Mouse (Mus musculus) central nervous system, embryonic 18 days (tissue): Measurements from ENCODE around the gene Dcdc2b. TPM values are rescaled to one million over a fixed set of nuclear protein-coding genes. Genes with fewer than 3 reads are reported as not detected.

Experiments used
- polyA plus RNA-seq: library from polyadenylated mRNA; depleted of rRNA; stranded (reverse); fragments of >200 nt; gene quantifications from 2 replicates; pipeline ENCODE4 v1.2.3, GENCODE M21; 2012; rRNA removed

Dcdc2b gene
- 4.7 and 5.5 TPM in 2 replicates for polyA plus RNA-seq

DNA sequence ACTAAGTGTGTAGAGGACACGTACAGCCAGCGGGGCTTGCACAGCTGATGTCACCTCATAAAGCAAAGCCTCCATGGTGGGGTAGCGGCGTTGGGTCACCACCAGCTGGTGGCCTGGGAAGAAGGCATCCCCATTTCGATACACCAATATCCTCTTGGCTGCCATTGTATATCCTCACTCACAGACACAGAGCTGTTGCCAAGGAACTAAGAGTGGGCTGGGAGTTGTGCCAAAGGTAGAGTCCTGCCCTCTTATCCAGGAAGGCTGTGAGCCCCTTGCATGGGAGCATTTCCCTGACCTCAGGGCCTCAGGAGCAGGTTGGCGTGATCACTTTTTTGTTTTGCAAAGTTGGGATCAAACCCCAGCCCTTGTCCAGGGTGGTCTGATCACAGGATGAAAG lies at the start of gene Dcdc2b:
Gene Dcdc2b, minus strand, starts transcription at position 165 of the 400 bp plus-strand sequence.

DNA sequence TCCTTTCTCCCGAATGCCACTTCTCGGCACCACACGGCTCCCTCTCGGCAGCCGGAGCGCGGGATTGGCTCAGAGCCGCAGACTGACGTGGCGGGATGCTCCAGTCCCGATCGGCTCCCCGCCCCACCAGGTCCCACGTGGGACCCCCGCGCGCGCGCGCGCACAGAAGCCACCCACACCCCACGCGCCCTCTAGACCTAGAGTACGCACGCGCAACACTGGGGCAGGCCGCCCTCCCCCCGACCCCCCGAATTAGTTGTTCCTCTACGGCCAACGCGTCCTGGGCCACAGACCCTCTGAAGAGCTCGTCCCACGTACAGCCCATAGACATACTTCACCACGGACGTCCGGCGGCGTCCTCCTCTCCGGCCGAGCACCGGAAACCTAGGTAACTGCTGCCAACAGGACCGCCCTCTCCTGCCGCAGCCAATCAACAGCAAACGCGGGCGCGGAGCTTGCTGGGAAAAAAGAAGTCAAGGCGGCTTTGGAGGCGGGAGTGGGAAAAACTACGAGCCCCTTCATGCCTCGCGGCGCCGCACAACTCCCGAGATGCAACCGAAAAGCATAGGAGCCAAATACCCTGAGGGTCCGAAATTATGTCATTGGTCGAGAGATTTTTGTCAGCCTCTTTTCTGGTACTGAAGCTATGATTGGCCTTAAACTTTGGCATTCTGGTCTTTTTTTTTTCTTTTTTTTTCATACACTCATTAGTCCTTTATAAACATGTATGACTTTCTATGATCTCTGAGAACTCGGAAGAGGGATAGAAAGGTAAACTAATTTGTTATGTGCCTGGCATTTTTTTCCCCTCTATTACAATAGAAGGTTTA lies 26.8 kb upstream of the Dcdc2b start, which contains the start of gene Txlna:
Gene Txlna, minus strand, starts transcription at position 428 of the 830 bp plus-strand sequence.

DNA sequence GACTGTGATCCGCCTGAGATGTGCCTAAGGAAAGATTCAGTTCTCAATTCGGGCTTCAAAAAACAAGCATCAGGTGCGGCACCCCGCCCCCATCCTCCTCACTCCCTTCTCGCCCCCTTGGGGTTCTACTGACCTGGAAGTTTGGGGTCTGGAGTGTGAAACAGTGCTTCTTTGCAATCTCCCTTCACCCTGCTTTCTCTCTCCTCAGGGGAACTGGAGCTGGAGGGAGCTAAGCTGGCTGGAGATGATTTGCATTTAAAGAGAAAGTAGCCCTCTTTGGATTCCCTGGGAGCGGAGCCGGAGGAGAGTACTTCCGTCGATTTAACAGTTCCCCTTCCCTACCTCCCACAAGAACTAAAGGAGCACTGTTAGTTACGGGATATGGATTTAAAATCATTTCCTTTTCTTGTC lies 9.6 kb upstream of the Dcdc2b start, which contains the start of gene Ccdc28b:
Gene Ccdc28b, minus strand, starts transcription at position 267 of the 411 bp plus-strand sequence.

DNA sequence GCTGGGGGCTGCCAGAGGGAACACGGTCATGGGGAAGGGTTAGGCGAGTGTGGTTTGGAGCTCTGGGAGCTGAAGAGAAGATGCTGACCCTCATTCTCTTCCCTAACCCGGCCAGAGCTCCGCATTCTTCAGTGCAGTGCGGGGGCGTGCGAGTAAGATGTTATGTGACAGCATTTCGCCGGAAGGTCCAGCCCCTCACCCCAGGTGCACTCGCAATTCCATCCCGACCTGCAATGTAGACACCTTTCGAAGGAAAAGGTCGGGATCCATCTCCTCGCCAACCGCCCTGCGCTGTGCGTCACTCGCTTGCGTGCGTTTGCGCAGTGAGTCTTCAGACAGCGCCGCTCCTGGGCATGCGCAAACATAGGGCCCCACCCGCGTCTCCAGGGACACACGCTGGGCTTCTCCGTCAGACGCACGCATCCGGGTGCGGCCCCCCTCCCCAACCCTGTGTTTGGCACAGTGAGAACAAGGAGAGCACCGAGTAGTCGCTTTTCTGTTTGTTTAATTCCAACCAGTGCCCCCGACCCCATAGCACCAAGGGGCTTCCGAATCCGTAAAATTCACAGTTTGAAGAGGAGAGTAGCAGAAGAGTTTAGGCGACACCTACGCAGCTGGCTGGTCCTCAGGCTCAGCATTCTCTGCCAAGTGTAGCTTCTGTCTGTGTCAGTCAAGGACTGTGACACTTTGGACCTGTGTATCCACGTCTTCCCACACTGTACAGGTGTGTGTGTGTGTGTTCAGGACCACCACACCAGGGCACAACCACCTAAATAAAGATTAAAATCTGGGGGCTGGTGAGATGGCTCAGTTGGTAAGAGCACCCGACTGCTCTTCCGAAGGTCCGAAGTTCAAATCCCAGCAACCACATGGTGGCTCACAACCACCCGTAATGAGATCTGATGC lies 5.0 kb upstream of the Dcdc2b start, which contains the start of gene Iqcc:
Gene Iqcc, minus strand, starts transcription at position 314 of the 906 bp plus-strand sequence.

DNA sequence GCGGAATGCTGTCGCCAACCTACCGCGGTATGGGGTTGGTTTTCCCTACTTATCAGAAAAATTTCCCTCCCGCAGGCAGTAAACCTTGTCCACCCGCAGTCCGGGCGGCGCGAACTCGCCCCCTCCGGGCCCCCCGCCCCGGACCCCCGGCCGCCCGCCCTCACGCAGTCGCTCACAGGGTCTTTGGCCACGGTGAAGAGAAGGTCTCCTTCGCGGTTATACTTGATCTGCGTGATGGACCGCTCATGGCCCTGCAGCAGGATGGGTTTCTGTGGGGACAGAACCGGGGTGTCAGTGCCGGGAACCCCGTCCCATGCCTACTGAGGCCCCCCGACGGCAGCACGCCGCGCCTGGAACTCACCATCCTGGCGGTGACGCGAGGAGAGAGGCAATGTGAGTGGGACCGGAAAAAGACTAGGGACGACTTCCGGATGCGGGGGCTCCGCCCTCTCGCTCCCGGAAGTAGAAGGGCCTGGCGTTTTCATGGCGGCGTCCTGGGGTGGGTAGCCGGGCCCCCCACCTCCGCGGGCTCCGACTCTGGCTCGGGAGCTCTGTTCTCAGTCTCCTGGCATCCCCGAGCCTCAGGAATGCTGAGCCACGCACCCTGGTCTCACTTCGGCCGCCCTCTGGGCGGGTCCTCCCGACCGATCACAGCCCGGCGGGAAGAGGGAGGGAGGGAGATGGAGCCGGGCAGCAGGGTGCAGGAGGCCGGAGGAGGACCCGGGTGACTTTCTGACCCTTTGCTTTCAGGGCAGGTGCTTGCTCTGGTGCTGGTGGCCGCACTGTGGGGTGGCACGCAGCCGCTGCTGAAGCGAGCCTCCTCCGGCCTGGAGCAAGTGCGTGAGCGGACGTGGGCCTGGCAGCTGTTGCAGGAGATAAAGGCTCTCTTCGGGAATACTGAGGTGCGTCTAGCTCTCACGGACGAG lies 13.6 kb downstream of the Dcdc2b start, which contains the start of the genes Eif3i and Tmem234:
Gene Eif3i, minus strand, starts transcription at position 416 of the 926 bp plus-strand sequence.
Gene Tmem234, plus strand, starts transcription at position 436 of the 926 bp plus-strand sequence.

DNA sequence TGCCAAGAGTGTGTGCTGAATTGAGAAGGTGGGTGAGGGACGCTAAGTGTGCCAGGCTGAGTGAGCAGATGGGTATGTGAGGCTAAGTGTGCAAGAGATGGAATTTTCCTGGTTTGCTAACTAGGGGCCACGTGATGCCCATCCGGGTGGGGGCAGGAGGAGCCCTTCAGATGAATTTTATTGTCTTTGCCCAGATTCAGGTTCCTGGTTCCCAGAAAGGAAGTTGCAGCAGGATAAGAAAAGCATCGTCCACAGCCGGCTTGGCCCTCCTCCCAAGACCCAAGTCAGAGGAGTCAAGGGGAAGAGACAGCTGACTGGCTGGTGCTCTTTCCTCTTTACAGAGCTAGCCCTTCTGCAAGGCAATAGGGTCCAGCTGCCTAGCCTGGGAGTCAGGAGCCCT lies 35.6 kb downstream of the Dcdc2b start, which contains the start of gene Fam167b:
Gene Fam167b, minus strand, starts transcription at position 84 of the 400 bp plus-strand sequence.

DNA sequence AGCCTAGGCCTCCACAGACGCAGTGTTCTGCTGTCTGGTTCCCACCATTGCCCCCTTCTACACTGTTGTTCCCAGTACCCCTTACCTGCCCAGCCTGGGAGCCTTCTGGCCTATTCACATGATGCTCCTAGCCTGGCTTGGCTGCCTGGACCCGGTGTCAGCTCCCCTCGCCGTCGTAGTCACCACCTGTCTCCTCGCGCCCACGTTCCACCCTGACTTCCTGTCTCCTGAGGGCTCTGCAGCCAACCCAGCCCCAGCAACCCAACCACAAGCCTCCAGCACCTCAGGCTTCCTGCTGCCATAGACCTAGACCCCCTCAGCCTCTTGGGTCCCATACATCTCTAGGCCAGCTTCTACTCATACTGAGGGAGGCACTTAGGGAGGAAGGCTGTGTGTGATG lies 40.6 kb downstream of the Dcdc2b start, which contains the start of gene Lck:
Gene Lck, minus strand, starts transcription at position 212 of the 400 bp plus-strand sequence.

Other genes starting within 250 kb of the Dcdc2b start
- gene Zbtb8a, start 236.1 kb downstream of the Dcdc2b start, polyA plus RNA-seq: 19.4 and 19.8 TPM in 2 replicates
- gene Zbtb8b, start 173.4 kb downstream of the Dcdc2b start, polyA plus RNA-seq: 6.8 and 6.9 TPM in 2 replicates
- gene Bsdc1, start 152.7 kb downstream of the Dcdc2b start, polyA plus RNA-seq: 16.2 and 21.8 TPM in 2 replicates
- gene Tssk3, start 123.2 kb downstream of the Dcdc2b start, polyA plus RNA-seq: 0.41 and 0.62 TPM in 2 replicates
- 0.74 and 0.80 TPM in 2 replicates for gene Fam229a, start 123.1 kb downstream of the Dcdc2b start, polyA plus RNA-seq
- gene Marcksl1, start 100.7 kb downstream of the Dcdc2b start, polyA plus RNA-seq: 1,413 and 1,583 TPM in 2 replicates
- gene Hdac1, start 71.5 kb downstream of the Dcdc2b start, polyA plus RNA-seq: 93.2 and 95.2 TPM in 2 replicates
- gene Lck, start 40.6 kb downstream of the Dcdc2b start, polyA plus RNA-seq: 14.9 and 16.0 TPM in 2 replicates
- 0.43 and 0.70 TPM in 2 replicates for gene Fam167b, start 35.7 kb downstream of the Dcdc2b start, polyA plus RNA-seq
- gene Eif3i, start 13.6 kb downstream of the Dcdc2b start, polyA plus RNA-seq: 287 and 302 TPM in 2 replicates
- gene Tmem234, start 13.6 kb downstream of the Dcdc2b start, polyA plus RNA-seq: 150 and 156 TPM in 2 replicates
- 32.2 and 33.4 TPM in 2 replicates for gene Iqcc, start 4.8 kb upstream of the Dcdc2b start, polyA plus RNA-seq
- gene Ccdc28b, start 9.7 kb upstream of the Dcdc2b start, polyA plus RNA-seq: 157 and 167 TPM in 2 replicates
- gene Txlna, start 26.8 kb upstream of the Dcdc2b start, polyA plus RNA-seq: 41.8 and 43.0 TPM in 2 replicates
- gene Kpna6, start 58.5 kb upstream of the Dcdc2b start, polyA plus RNA-seq: 43.4 and 44.3 TPM in 2 replicates
- 42.1 and 47.1 TPM in 2 replicates for gene Tmem39b, start 82.6 kb upstream of the Dcdc2b start, polyA plus RNA-seq
- gene Khdrbs1, start 128.0 kb upstream of the Dcdc2b start, polyA plus RNA-seq: 58.4 and 71.5 TPM in 2 replicates
- 66.1 and 70.5 TPM in 2 replicates for gene Ptp4a2, start 197.0 kb upstream of the Dcdc2b start, polyA plus RNA-seq